Mouse (Mus musculus): ENCODE data around the gene Olfr1346.
"Not testable (repeated sequence)": the region's sequence is repeated elsewhere in the genome, so short reads cannot be mapped to it uniquely, and the experiment has no call there.

The Olfr1346 gene

GRCm38 (mm10) chr7:6466951-6467350 lies at the start of gene Olfr1346:
Gene Olfr1346, plus strand, starts transcription at chr7:6467101.
- no peak for DNase-seq

GRCm38 (mm10) chr7:6419894-6420293 lies 47.0 kb upstream of the Olfr1346 start:
- no peak for DNase-seq

GRCm38 (mm10) chr7:6429381-6429780 lies 37.5 kb upstream of the Olfr1346 start:
- DNase-seq, result no peak

GRCm38 (mm10) chr7:6430342-6430741 lies 36.6 kb upstream of the Olfr1346 start:
- DNase-seq, result peak; percentile 40

GRCm38 (mm10) chr7:6438388-6438787 lies 28.5 kb upstream of the Olfr1346 start, which contains the start of gene Olfr1344:
Gene Olfr1344, plus strand, starts transcription at chr7:6438688.
- DNase-seq, result no peak

GRCm38 (mm10) chr7:6441173-6441572 lies 25.7 kb upstream of the Olfr1346 start:
- DNase-seq, result no peak

- DNase-seq, result no peak
These were observed 19.1 kb upstream of the Olfr1346 start for GRCm38 (mm10) chr7:6447771-6448170.

- no peak for DNase-seq
These were observed 11.0 kb upstream of the Olfr1346 start, which contains the start of gene Olfr1336 for GRCm38 (mm10) chr7:6455868-6456267. Gene Olfr1336, plus strand, starts transcription at chr7:6456168.

- no peak for DNase-seq
These were observed 10.5 kb upstream of the Olfr1346 start for GRCm38 (mm10) chr7:6456399-6456798.

GRCm38 (mm10) chr7:6477633-6478032 lies 10.7 kb downstream of the Olfr1346 start:
- DNase-seq, result not testable (repeated sequence)

GRCm38 (mm10) chr7:6486841-6487240 lies 19.9 kb downstream of the Olfr1346 start, which contains the start of gene Olfr5:
Gene Olfr5, minus strand, starts transcription at chr7:6486941.
- no peak for DNase-seq

GRCm38 (mm10) chr7:6499655-6500054 lies 32.8 kb downstream of the Olfr1346 start, which contains the start of gene Olfr1347:
Gene Olfr1347, minus strand, starts transcription at chr7:6499755.
- DNase-seq, result no peak

- DNase-seq, result no peak
These were observed 41.7 kb downstream of the Olfr1346 start, which contains the start of gene Olfr1348 for GRCm38 (mm10) chr7:6508648-6509047. Gene Olfr1348, minus strand, starts transcription at chr7:6508748.

- no peak for DNase-seq
These were observed 54.8 kb downstream of the Olfr1346 start for GRCm38 (mm10) chr7:6521666-6522065.

GRCm38 (mm10) chr7:6522850-6523249 lies 55.9 kb downstream of the Olfr1346 start, which contains the start of gene Olfr1349:
Gene Olfr1349, minus strand, starts transcription at chr7:6522950.
- DNase-seq, result no peak

GRCm38 (mm10) chr7:6525001-6525400 lies 58.1 kb downstream of the Olfr1346 start:
- no peak for DNase-seq

GRCm38 (mm10) chr7:6526141-6526540 lies 59.2 kb downstream of the Olfr1346 start:
- DNase-seq, result no peak

Measured in lung, postnatal 14 days (tissue).